Mouse (Mus musculus): ENCODE results near the gene Gm20431.
"Not testable (repeated sequence)": the region's sequence is repeated elsewhere in the genome, so short reads cannot be mapped to it uniquely, and the experiment has no call there.

Gene Gm20431

GRCm38 (mm10) chr2:167630421-167630820 lies 30.9 kb downstream of the Gm20431 start:
- no peak for DNase-seq (ENCODE audit: low spot score)

- DNase-seq (ENCODE audit: low spot score) = no peak
These were observed 31.6 kb downstream of the Gm20431 start for GRCm38 (mm10) chr2:167629665-167630209.

- no peak for DNase-seq (ENCODE audit: low spot score)
These were observed 32.4 kb downstream of the Gm20431 start for GRCm38 (mm10) chr2:167628872-167629271.

- DNase-seq (ENCODE audit: low spot score) = no peak
These were observed 34.3 kb downstream of the Gm20431 start for GRCm38 (mm10) chr2:167627019-167627418.

- no peak for DNase-seq (ENCODE audit: low spot score)
These were observed 35.6 kb downstream of the Gm20431 start for GRCm38 (mm10) chr2:167625670-167626069.

- no peak for DNase-seq (ENCODE audit: low spot score)
These were observed 36.8 kb downstream of the Gm20431 start for GRCm38 (mm10) chr2:167624368-167625075.

- DNase-seq (ENCODE audit: low spot score) = no peak
These were observed 38.3 kb downstream of the Gm20431 start for GRCm38 (mm10) chr2:167622965-167623364.

- no peak for DNase-seq (ENCODE audit: low spot score)
These were observed 38.9 kb downstream of the Gm20431 start for GRCm38 (mm10) chr2:167622352-167622751.

- DNase-seq (ENCODE audit: low spot score) = no peak
These were observed 39.8 kb downstream of the Gm20431 start for GRCm38 (mm10) chr2:167621255-167622087.

GRCm38 (mm10) chr2:167617472-167617871 lies 43.8 kb downstream of the Gm20431 start:
- DNase-seq (ENCODE audit: low spot score) = no peak

GRCm38 (mm10) chr2:167617034-167617433 lies 44.3 kb downstream of the Gm20431 start:
- no peak for DNase-seq (ENCODE audit: low spot score)

GRCm38 (mm10) chr2:167613335-167613734 lies 48.0 kb downstream of the Gm20431 start:
- DNase-seq (ENCODE audit: low spot score) = not testable (repeated sequence)

- DNase-seq (ENCODE audit: low spot score) = no peak
These were observed 49.2 kb downstream of the Gm20431 start for GRCm38 (mm10) chr2:167612122-167612521.

- DNase-seq (ENCODE audit: low spot score) = no peak
These were observed 50.0 kb downstream of the Gm20431 start for GRCm38 (mm10) chr2:167611287-167611686.

GRCm38 (mm10) chr2:167606745-167607123 lies 54.6 kb downstream of the Gm20431 start:
- DNase-seq (ENCODE audit: low spot score) = no peak

- no peak for DNase-seq (ENCODE audit: low spot score)
These were observed 55.2 kb downstream of the Gm20431 start for GRCm38 (mm10) chr2:167605817-167606744.

GRCm38 (mm10) chr2:167605178-167605794 lies 56.0 kb downstream of the Gm20431 start:
- peak; percentile 85 for DNase-seq (ENCODE audit: low spot score)

- DNase-seq (ENCODE audit: low spot score) = no peak
These were observed 58.3 kb downstream of the Gm20431 start for GRCm38 (mm10) chr2:167602978-167603377.

GRCm38 (mm10) chr2:167602364-167602763 lies 58.9 kb downstream of the Gm20431 start:
- DNase-seq (ENCODE audit: low spot score) = no peak

GRCm38 (mm10) chr2:167600481-167600995 lies 60.8 kb downstream of the Gm20431 start:
- DNase-seq (ENCODE audit: low spot score) = no peak

GRCm38 (mm10) chr2:167599917-167600316 lies 61.4 kb downstream of the Gm20431 start:
- no peak for DNase-seq (ENCODE audit: low spot score)

All from ovary, postnatal 14 days (tissue).